Mouse (Mus musculus) liver, embryonic 14.5 days (tissue): ENCODE results near the gene Wdr73. TPM values are rescaled to one million over a fixed set of nuclear protein-coding genes. Genes with fewer than 3 reads are reported as not detected.

Source experiments
- ATAC-seq: fragments of 200-750 bp; cut with Nextera tagmentation; 2 replicates; pipeline ENCODE4 v1.8.0; 2017; ENCODE audit warnings: moderate number of reproducible peaks, mild to moderate bottlenecking, moderate library complexity; ENCODE audit not compliant: insufficient read depth
- DNase-seq, 3 experiments: peaks; one replicate each; pipeline ENCODE4 v3.0.0-alpha.2; 2012 to 2013; ENCODE audit warnings: low read depth in 3 of 3, low spot score in 3 of 3
- H3K27ac ChIP-seq: fragments of 300-500 bp; sonication (generic); 2 replicates; pipeline ENCODE4 v1.5.1; 2014; ENCODE audit warnings: moderate library complexity, mild to moderate bottlenecking, control low read depth, inconsistent platforms
- H3K27me3 ChIP-seq: fragments of 300-500 bp; sonication (generic); 2 replicates; pipeline ENCODE4 v1.6.1; 2014; ENCODE audit warnings: mild to moderate bottlenecking, low read length, moderate library complexity; ENCODE audit not compliant: control insufficient read depth, insufficient read depth
- H3K36me3 ChIP-seq: fragments of 300-500 bp; sonication (generic); replicated peaks from 2 replicates; pipeline ENCODE4 v1.6.1; 2014; ENCODE audit warnings: low read depth; ENCODE audit not compliant: control insufficient read depth, insufficient read depth
- H3K4me1 ChIP-seq, 2 experiments: fragments of 200-500 bp in 1 of 2; fragments of 300-500 bp in 1 of 2; sonication (generic) in 1 of 2; replicated peaks; 2 replicates each; pipeline ENCODE4 v1.6.1; 2012 to 2014; ENCODE audit warnings: antibody characterized with exemption in 1 of 2, inconsistent platforms in 1 of 2, low read length in 1 of 2; ENCODE audit not compliant: control insufficient read depth in 2 of 2, insufficient read depth in 2 of 2
- H3K4me2 ChIP-seq: fragments of 300-500 bp; sonication (generic); 2 replicates; pipeline ENCODE4 v1.6.1; 2014; ENCODE audit warnings: low read depth, mild to moderate bottlenecking, control low read depth, moderate library complexity
- H3K4me3 ChIP-seq, 2 experiments: fragments of 200-500 bp in 1 of 2; fragments of 300-500 bp in 1 of 2; sonication (generic) in 1 of 2; 2 replicates each; pipeline ENCODE4 v1.5.1; 2012 to 2014; ENCODE audit warnings: low read depth in 2 of 2, low read length in 2 of 2, mild to moderate bottlenecking in 2 of 2, control low read depth in 1 of 2, inconsistent platforms in 1 of 2, moderate library complexity in 1 of 2; ENCODE audit not compliant: insufficient read depth in 1 of 2
- H3K9ac ChIP-seq: fragments of 300-500 bp; sonication (generic); replicated peaks from 2 replicates; pipeline ENCODE4 v1.6.1; 2014; ENCODE audit warnings: mild to moderate bottlenecking, control low read depth, moderate library complexity
- H3K9me3 ChIP-seq: fragments of 300-500 bp; sonication (generic); 2 replicates; pipeline ENCODE4 v1.6.1; 2016; ENCODE audit warnings: low read length, mixed read lengths; ENCODE audit not compliant: control insufficient read depth
- CTCF ChIP-seq: IDR thresholded peaks from 2 replicates; pipeline ENCODE4 v1.5.1; 2016; ENCODE audit warnings: antibody characterized with exemption, low read depth, control low read depth
- EP300 ChIP-seq: IDR thresholded peaks from 2 replicates; pipeline ENCODE4 v1.6.1; 2016; ENCODE audit warnings: antibody characterized with exemption, low read depth
- WGBS: fragments of 180-500 bp; shearing (Covaris S2); extraction: QIAGEN DNeasy Blood & Tissue Kit; methylation state at CpG from one replicate; pipeline ENCODE4 v1.1.7; 2014; ENCODE audit not compliant: insufficient replicate concordance; 5-methylcytosine and 5-hydroxymethylcytosine counted together
- polyA plus RNA-seq, 2 experiments: library from polyadenylated mRNA; depleted of rRNA in 1 of 2; stranded (reverse) in 1 of 2; unstranded in 1 of 2; fragments of >200 nt; fragmentation: Nextera tagmentation in 1 of 2; extraction: Ambion mirVana in 1 of 2; gene quantifications; 2 replicates each; pipeline versions ENCODE4 v1.2.1 to v1.2.3; 2012 to 2014

The Wdr73 gene
- polyA plus RNA-seq, 2 experiments = 10.7 to 11.8 TPM

DNA sequence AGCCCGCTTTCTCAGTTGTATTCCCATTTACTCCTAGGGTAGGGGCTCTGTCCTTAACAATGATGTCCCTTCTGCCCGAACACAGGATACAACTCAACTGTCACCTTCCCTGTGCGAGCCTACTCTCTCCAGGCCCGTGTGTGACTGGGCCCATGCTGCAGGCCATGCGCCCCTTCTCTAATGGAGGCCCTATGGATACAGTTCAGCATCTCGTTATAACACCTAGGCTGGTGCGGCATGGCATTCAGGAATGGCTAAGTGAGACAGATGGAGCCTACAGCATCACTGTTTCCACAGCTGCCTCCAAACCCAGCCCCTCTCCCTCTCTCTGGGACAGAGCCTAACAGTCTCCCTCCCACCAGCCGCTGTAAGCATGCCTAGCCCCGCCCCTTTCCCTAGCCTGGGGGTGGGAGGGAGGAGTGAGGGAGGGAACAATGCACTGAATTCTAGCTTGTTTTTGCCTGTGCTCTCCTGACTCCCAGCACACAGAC, 12.0 kb downstream of the Wdr73 start:
- Histone ChIP-seq H3K4me2 (no peak overlapping the region), H3K4me1 (no peaks in the 10 kb centered on the region; a peak in 1 of 4 replicates), H3K27me3 (no peaks in the 10 kb centered on the region), H3K27ac (no peak overlapping the region), H3K9me3 (no peaks in the 10 kb centered on the region), H3K36me3 (peaks cover 24% of the 10 kb centered on the region), H3K4me3 (no peak overlapping the region), H3K9ac (no peak overlapping the region)
- ATAC-seq (no peak), DNase-seq (no peak)
- TF ChIP-seq CTCF = no peak
- no peak for TF ChIP-seq EP300
- WGBS = 55% methylated on average over 9 of the region's 9 CpGs

- ATAC-seq (no peak), DNase-seq (no peak)
- TF ChIP-seq CTCF (no peak), EP300 (no peak)
- Histone ChIP-seq H3K4me1 (no peaks in the 10 kb centered on the region; a peak in 2 of 4 replicates), H3K9me3 (no peaks in the 10 kb centered on the region), H3K9ac (no peak overlapping the region), H3K4me2 (no peak overlapping the region), H3K36me3 (peaks cover 19% of the 10 kb centered on the region), H3K27ac (no peak overlapping the region), H3K4me3 (no peak overlapping the region), H3K27me3 (no peaks in the 10 kb centered on the region)
- 71% methylated on average over 7 of the region's 7 CpGs for WGBS
These were observed 12.5 kb downstream of the Wdr73 start for GRCm38 (mm10) chr7:80888595-80888994.

DNA sequence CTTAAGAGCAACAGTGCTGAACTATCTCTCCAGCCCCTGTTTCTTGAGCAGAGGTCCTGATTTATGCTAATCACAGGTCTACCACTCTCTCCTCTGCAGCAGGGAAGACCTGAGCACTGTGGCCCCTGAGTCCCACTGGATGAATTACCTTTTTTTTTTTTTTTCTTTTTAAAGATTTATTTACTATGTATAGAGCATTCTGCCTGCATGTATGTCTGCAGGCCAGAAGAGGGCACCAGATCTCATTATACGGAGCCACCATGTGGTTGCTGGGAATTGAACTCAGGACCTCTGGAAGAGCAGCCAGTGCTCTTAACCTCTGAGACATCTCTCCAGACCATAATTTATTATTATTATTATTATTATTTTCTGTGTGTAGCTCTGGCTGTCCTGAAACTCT, 15.4 kb downstream of the Wdr73 start:
- DNase-seq (no peak), ATAC-seq (no peak)
- Histone ChIP-seq H3K4me1 (peaks cover 0 to 4% of the 10 kb centered on the region in 2 experiments; a peak in 2 of 4 replicates), H3K27me3 (no peaks in the 10 kb centered on the region), H3K4me3 (no peak overlapping the region), H3K9ac (no peak overlapping the region), H3K4me2 (no peak overlapping the region), H3K36me3 (no peaks in the 10 kb centered on the region), H3K27ac (no peak overlapping the region), H3K9me3 (no peaks in the 10 kb centered on the region)
- TF ChIP-seq EP300 (no peak), CTCF (peak; percentile 57)
- 13% methylated on average over 1 of the region's 1 CpGs for WGBS

- peak; percentile 82 for ATAC-seq
- peak; percentile 59 to 64 (median 62) for DNase-seq
- Histone ChIP-seq H3K4me3 (peak overlapping the region in 1 of 2 experiments; percentile 20; a peak in 2 of 4 replicates), H3K4me2 (peak overlapping the region; percentile 50), H3K9me3 (no peaks in the 10 kb centered on the region), H3K27me3 (no peaks in the 10 kb centered on the region), H3K27ac (no peak overlapping the region), H3K9ac (no peak overlapping the region), H3K36me3 (no peaks in the 10 kb centered on the region), H3K4me1 (peaks cover 0 to 4% of the 10 kb centered on the region in 2 experiments; a peak in 2 of 4 replicates)
- TF ChIP-seq EP300 = no peak
- TF ChIP-seq CTCF = peak; percentile 73
- 6% methylated on average over 14 of the region's 14 CpGs for WGBS
These were observed 18.1 kb downstream of the Wdr73 start for GRCm38 (mm10) chr7:80882830-80883505.

- Histone ChIP-seq H3K4me1 (no peaks in the 10 kb centered on the region), H3K9ac (no peak overlapping the region), H3K36me3 (no peaks in the 10 kb centered on the region), H3K27ac (no peak overlapping the region), H3K4me2 (no peak overlapping the region), H3K9me3 (no peaks in the 10 kb centered on the region), H3K27me3 (no peaks in the 10 kb centered on the region), H3K4me3 (no peak overlapping the region)
- DNase-seq (no peak), ATAC-seq (no peak)
- 63% methylated on average over 37 of the region's 37 CpGs for WGBS
- peak; percentile 40; the same call in 1 of the 2 replicates for TF ChIP-seq CTCF
- no peak for TF ChIP-seq EP300
These were observed 25.3 kb downstream of the Wdr73 start for GRCm38 (mm10) chr7:80875727-80876126.
